Mouse (Mus musculus) cerebellum, adult 2 months (tissue): Measurements from ENCODE around the gene Spata3.

ENCODE experiments used
- CTCF ChIP-seq: fragments of 200-500 bp; IDR thresholded peaks from 2 replicates; pipeline ENCODE4 v1.5.1; 2011; ENCODE audit warnings: low read depth, mild to moderate bottlenecking, control low read depth, low read length, moderate library complexity, borderline replicate concordance; ENCODE audit not compliant: insufficient read depth
- POLR2A ChIP-seq: fragments of 200-500 bp; IDR thresholded peaks from 2 replicates; pipeline ENCODE4 v1.6.1; 2011; ENCODE audit warnings: low read length, control low read depth, borderline replicate concordance; ENCODE audit not compliant: insufficient read depth

- TF ChIP-seq POLR2A (peak; percentile 68; the same call in 1 of the 2 replicates), CTCF (peak; percentile 83)
Measured at GRCm38 (mm10) chr1:86058856-86059769, 42.5 kb downstream of the Spata3 start.
